Mouse (Mus musculus) urinary bladder, postnatal 0 days (tissue): Measurements from ENCODE around the gene Ccno. TPM values are rescaled to one million over a fixed set of nuclear protein-coding genes. Genes with fewer than 3 reads are reported as not detected.

ENCODE experiments used
- microRNA counts: library from miRNA; unstranded; fragments of <30 nt; microRNA quantifications from one replicate; lab custom pipeline; 2016
- microRNA-seq: library from miRNA; unstranded; fragments of <30 nt; microRNA quantifications from one replicate; pipeline ENCODE4, GENCODE M21; 2016
- polyA plus RNA-seq: library from polyadenylated mRNA; unstranded; fragments of >200 nt; fragmentation: Nextera tagmentation; extraction: Ambion mirVana; gene quantifications from 2 replicates; pipeline ENCODE4 v1.2.1, GENCODE M21; 2015

Gene Ccno
- polyA plus RNA-seq, result 0.37 and 0.43 TPM in 2 replicates

DNA sequence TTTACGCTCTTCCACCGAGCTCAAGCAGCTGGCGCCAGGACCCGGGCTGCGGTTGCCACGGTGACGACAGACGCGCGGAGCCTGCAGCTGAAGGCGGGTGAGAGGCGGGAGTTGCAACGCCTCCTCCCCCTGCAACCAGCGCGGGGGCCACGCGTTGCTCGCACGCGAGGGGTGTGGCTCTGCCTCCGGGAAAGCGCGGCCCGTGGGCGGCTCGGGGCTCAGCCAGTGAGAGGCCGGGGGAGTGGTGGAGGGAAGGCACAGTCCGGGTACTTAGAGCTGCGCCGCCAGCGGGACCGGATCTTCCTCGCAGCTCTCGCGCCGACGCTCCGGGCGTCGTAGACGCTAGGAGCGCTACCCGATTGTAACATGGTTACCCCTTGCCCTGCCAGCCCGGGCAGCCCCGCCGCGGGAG lies at the start of gene Ccno:
Ccno (plus strand) TSS at position 271 of the 412 bp plus-strand sequence.

DNA sequence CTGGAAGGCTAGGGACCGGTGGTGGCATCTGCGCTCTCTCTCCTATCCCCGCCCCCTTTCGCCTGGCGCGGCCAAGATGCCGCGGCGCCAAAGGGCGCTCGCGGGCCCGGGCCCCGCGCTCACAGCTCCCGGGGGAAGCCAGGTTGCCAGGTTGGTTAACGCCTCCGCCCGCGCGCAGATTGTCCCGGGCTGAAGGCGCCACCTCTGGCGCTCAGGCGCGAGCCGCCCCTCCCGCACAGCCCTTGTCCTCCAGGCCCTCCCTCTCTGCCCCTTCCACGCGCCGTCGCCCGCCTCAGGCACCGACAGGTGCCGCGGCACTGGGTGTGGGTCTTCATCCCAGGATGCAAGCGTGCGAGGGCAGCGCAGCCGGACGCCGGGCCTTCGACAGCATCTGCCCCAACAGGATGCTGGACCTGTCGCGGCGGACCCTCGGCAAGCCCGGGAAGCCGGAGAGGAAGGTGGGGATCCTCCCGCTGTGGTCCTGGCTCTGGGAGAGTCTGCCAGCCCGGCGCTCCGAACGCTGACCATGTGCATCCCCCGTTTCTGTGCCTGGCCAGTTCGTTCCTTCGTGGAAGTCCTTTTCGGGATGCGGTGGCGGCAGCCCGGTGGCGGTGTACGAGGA lies 6.0 kb downstream of the Ccno start, which contains the start of gene Mcidas:
Mcidas (plus strand) TSS at position 315 of the 622 bp plus-strand sequence.

DNA sequence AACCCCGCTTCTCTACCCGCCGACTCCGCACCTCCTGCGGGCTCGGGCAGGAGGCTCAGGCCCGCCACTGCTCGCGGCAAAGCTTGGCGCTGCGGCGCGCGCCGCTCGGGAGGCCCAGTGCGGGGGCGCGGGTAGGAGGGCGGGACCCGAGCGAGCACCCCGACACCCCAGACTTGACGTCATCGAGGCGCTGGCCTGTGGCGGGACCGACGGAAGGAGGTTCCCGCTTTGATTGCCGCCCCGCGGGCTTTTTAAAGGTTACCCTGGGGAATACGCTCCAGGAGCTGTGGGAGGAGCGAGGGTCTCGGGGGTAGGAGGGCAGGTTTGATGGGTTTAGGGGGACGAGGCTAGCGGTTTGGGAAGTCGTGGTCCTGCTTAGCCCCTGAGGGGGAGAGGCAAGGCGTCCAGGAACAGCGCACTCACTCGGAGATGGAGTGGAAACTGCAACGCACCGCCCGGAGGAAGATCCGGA lies 47.4 kb downstream of the Ccno start, which contains the start of gene Cdc20b:
Cdc20b (plus strand) TSS at position 162 of the 472 bp plus-strand sequence.

MicroRNAs within 50 kb of the gene (microRNA counts, 519-probe panel; counts per million panel counts)
- microRNA mmu-miR-449a (lab: Ali Mortazavi, UCI), result 1,545 counts per million, percentile 12 among the panel's probes with 10 or more counts
- microRNA mmu-miR-449b (lab: Ali Mortazavi, UCI), result not detected
- microRNA mmu-miR-449c (lab: Ali Mortazavi, UCI), result not detected

Small RNAs within 50 kb of the gene (microRNA-seq; reads per million reads assigned to microRNA genes)
- 243 reads per million, percentile 56 among the genes with 10 or more reads in this experiment for gene Mir449a
- not detected for gene Mir449b
- not detected for gene Mir449c

Other genes with a start within 250 kb of the Ccno start
- gene Plpp1, start 187.0 kb upstream of the Ccno start, polyA plus RNA-seq, result 299 and 308 TPM in 2 replicates
- gene Mtrex, start 60.4 kb upstream of the Ccno start, polyA plus RNA-seq, result 25.8 and 31.8 TPM in 2 replicates
- gene Dhx29, start 60.3 kb upstream of the Ccno start, polyA plus RNA-seq, result 13.6 and 16.9 TPM in 2 replicates
- gene Mcidas, start 6.0 kb downstream of the Ccno start, polyA plus RNA-seq, result 0.22 and 0.31 TPM in 2 replicates
- gene Cdc20b, start 47.3 kb downstream of the Ccno start, polyA plus RNA-seq, result not detected in 2 replicates
- gene Gpx8, start 58.6 kb downstream of the Ccno start, polyA plus RNA-seq, result 171 and 196 TPM in 2 replicates
- gene Gzma, start 113.2 kb downstream of the Ccno start, polyA plus RNA-seq, result not detected in 2 replicates
- gene Esm1, start 221.9 kb downstream of the Ccno start, polyA plus RNA-seq, result 0.63 and 1.2 TPM in 2 replicates
- 0.24 and 0.31 TPM in 2 replicates for gene Gzmk, start 238.1 kb downstream of the Ccno start, polyA plus RNA-seq